Mouse (Mus musculus) forebrain, embryonic 12.5 days (tissue): Measurements from ENCODE around the gene Lipt2. TPM values are rescaled to one million over a fixed set of nuclear protein-coding genes. Genes with fewer than 3 reads are reported as not detected.

Experiments
- ATAC-seq: fragments of 200-750 bp; cut with Nextera tagmentation; 2 replicates; pipeline ENCODE4 v1.8.0; 2017; ENCODE audit warnings: moderate TSS enrichment; ENCODE audit not compliant: low FRiP score
- H3K27ac ChIP-seq: fragments of 300-500 bp; sonication (generic); 2 replicates; pipeline ENCODE4 v1.5.1; 2016; ENCODE audit warnings: mild to moderate bottlenecking
- H3K27me3 ChIP-seq: fragments of 300-500 bp; sonication (generic); 2 replicates; pipeline ENCODE4 v1.6.1; 2016; ENCODE audit warnings: mild to moderate bottlenecking
- H3K36me3 ChIP-seq: fragments of 300-500 bp; sonication (generic); replicated peaks from 2 replicates; pipeline ENCODE4 v1.6.1; 2016; ENCODE audit warnings: mild to moderate bottlenecking
- H3K4me1 ChIP-seq: fragments of 300-500 bp; sonication (generic); 2 replicates; pipeline ENCODE4 v1.6.1; 2016
- H3K4me2 ChIP-seq: fragments of 300-500 bp; sonication (generic); 2 replicates; pipeline ENCODE4 v1.6.1; 2016; ENCODE audit warnings: mild to moderate bottlenecking, moderate library complexity
- H3K4me3 ChIP-seq: fragments of 300-500 bp; sonication (generic); replicated peaks from 2 replicates; pipeline ENCODE4 v1.5.1; 2016; ENCODE audit warnings: mild to moderate bottlenecking
- H3K9ac ChIP-seq: fragments of 300-500 bp; sonication (generic); 2 replicates; pipeline ENCODE4 v1.6.1; 2016; ENCODE audit warnings: mild to moderate bottlenecking
- H3K9me3 ChIP-seq: fragments of 300-500 bp; sonication (generic); 2 replicates; pipeline ENCODE4 v1.6.1; 2016
- WGBS: fragments of 180-500 bp; shearing (Covaris S2); methylation state at CpG from one replicate; pipeline ENCODE4 v1.1.7; 2016; 5-methylcytosine and 5-hydroxymethylcytosine counted together
- polyA plus RNA-seq: library from polyadenylated mRNA; unstranded; fragments of >200 nt; fragmentation: Nextera tagmentation; extraction: Ambion mirVana; gene quantifications from 2 replicates; pipeline ENCODE4 v1.2.1, GENCODE M21; 2016

Gene Lipt2
- polyA plus RNA-seq, 1 experiment from 2014 or later = 14.9 TPM

DNA sequence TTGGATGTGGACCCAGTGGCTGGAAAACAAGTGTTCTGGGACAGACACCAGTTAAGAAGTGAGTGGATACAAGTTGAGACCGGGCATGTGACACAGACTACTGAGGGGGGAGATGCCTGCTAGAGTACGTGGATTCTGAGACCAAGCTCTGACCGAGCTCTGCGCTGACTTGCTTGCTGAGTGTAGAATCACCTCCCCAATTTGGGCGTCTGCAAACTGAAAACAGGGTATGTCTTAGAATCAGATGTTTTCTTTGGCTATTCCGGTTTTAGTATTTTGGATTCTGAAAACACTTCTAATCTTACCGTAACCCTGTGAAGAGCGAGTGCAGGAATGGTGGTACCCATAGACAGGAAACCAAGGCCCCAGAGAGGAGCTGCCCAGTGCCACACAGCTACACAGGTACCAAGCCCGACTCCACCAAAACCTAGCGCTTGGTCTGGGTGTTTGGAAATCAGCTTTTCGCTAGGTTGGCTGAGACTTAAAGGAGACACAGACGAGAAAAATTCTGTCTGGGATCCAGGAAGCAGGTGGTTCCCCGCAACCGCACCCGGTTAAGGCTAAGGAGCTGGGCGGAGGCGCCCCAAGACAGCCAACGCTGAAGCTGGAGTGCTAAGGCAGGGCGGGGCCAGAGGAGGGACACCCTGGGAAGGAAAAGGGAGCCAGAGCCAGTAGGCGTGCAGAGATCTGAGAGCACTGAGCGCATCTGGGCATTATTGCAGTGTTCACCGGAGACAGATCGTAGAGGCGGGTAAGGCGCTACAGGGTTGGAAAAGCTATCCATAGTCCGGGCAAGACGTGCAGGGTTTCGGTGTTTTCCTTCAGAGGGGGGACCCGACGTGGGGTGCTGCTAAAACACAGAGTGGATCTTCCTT lies 19.2 kb downstream of the Lipt2 start:
- H3K27ac ChIP-seq = no peak overlapping the region
- 0 out of 2 replicates have a peak, but pooled peaks have one; percentile 30 for ATAC-seq
- H3K4me3 ChIP-seq = peak overlapping the region; percentile 33
- peaks cover 59% of the 10 kb centered on the region for H3K27me3 ChIP-seq
- H3K9me3 ChIP-seq = no peaks in the 10 kb centered on the region
- WGBS = 11% methylated on average over 30 of the region's 30 CpGs
- H3K9ac ChIP-seq = peak overlapping the region; percentile 21; the same call in 1 of the 2 replicates
- peaks cover 11% of the 10 kb centered on the region; the same call in 1 of the 2 replicates for H3K4me1 ChIP-seq
- H3K36me3 ChIP-seq = no peaks in the 10 kb centered on the region
- H3K4me2 ChIP-seq = peak overlapping the region; percentile 59

DNA sequence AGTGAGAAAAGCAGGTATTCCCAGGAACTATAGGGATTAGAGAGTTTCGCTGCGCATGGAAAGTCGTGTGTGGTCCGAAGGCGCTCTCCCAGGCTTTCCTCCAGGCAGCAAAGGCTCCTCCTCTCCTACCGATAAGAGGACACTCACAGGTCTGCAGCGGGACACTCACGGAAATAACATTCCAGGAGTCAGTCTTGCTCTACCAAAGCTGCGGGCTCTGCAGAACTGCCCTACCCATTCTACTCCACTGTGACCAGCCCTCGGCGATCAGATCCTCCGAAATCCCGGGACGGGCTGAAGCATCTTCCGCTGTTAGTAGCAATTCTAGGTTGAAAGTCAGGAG lies 19.8 kb downstream of the Lipt2 start:
- peaks cover 59% of the 10 kb centered on the region for H3K27me3 ChIP-seq
- ATAC-seq = no peak
- no peaks in the 10 kb centered on the region for H3K36me3 ChIP-seq
- H3K4me3 ChIP-seq = peak overlapping the region; percentile 33
- H3K4me1 ChIP-seq = peaks cover 11% of the 10 kb centered on the region; the same call in 1 of the 2 replicates
- peak overlapping the region; percentile 21; the same call in 1 of the 2 replicates for H3K9ac ChIP-seq
- no peak overlapping the region for H3K27ac ChIP-seq
- 2% methylated on average over 15 of the region's 15 CpGs for WGBS
- H3K9me3 ChIP-seq = no peaks in the 10 kb centered on the region
- H3K4me2 ChIP-seq = peak overlapping the region; percentile 59

DNA sequence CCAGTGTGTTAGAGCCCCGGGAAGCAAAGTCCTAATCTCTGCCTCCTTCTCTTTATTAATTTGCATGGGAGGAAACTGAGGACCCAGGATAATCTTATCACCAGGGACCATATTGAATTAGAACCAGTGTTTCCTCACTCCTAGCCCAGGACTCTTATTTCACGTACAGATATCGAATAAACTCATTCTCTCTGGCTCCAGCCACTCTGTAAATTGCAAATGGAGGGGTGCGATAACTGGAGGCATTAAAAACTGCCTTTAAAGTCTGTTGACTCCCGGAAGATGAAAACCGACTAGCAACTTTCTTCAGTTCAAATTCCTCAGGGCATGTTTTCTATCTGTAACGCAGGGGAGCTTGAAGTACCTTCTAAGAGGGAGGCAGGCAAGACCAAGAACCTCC lies 20.3 kb downstream of the Lipt2 start:
- Histone ChIP-seq H3K9me3 (no peaks in the 10 kb centered on the region), H3K27me3 (peaks cover 59% of the 10 kb centered on the region), H3K36me3 (no peaks in the 10 kb centered on the region), H3K27ac (no peak overlapping the region), H3K4me1 (peaks cover 11% of the 10 kb centered on the region; the same call in 1 of the 2 replicates), H3K4me2 (no peak overlapping the region), H3K4me3 (peak overlapping the region; percentile 33; the same call in 1 of the 2 replicates), H3K9ac (no peak overlapping the region)
- 64% methylated on average over 7 of the region's 7 CpGs for WGBS
- no peak for ATAC-seq

DNA sequence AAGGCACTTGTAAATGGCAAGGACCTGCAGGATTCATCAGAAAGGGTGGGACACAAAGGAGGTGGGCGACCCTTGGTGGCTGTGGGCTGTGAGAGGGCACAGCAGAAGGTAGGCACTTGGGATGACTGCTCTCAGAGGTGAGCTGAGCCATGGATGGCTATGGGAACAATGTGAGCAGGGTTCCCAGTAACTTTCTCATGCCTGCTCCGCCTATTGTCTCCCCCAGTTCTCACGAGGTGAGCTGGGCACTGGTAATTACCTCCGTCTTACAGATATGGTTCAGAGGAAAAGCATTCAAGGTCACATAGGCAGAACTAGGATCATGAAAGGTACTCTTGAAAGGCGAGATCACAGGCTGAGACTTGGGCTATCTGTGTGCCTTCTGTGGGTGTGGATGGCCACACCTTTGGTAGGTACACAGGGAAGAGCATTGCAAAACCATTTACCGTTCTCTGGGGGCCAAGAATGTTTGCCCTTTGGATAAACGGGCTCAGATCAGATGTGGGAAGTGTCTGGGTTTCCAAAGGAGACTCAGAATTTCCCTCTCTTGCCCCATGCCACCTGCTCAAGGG lies 20.8 kb downstream of the Lipt2 start:
- no peak for ATAC-seq
- Histone ChIP-seq H3K4me3 (no peak overlapping the region), H3K36me3 (no peaks in the 10 kb centered on the region), H3K9me3 (no peaks in the 10 kb centered on the region), H3K9ac (no peak overlapping the region), H3K27me3 (peaks cover 59% of the 10 kb centered on the region), H3K4me1 (peaks cover 11% of the 10 kb centered on the region; the same call in 1 of the 2 replicates), H3K27ac (no peak overlapping the region), H3K4me2 (no peak overlapping the region)
- WGBS = 78% methylated on average over 7 of the region's 7 CpGs

DNA sequence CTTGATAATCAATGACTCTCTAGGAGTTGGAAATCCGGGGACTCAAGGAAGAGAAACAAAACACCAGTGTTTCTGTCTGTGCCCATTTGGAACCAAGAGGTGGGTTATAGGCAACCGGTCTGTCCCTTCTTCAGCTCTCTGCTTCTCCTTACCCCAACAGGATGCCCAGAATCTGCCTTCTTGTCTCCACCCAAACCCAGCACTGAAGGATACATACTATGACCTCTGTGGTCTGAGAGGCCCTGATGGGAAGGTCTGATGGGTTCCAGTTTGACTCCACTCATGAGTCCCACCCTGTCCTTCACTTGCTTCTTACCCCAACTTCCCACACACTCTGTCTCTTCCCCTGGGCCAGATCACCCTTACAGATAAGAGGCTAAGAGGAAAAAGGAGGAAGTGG lies 22.1 kb downstream of the Lipt2 start:
- Histone ChIP-seq H3K4me3 (no peak overlapping the region), H3K4me2 (no peak overlapping the region), H3K36me3 (no peaks in the 10 kb centered on the region), H3K4me1 (peaks cover 11% of the 10 kb centered on the region; the same call in 1 of the 2 replicates), H3K27me3 (peaks cover 55% of the 10 kb centered on the region), H3K27ac (no peak overlapping the region), H3K9me3 (no peaks in the 10 kb centered on the region), H3K9ac (no peak overlapping the region)
- WGBS = 83% methylated on average over 2 of the region's 2 CpGs
- no peak for ATAC-seq

DNA sequence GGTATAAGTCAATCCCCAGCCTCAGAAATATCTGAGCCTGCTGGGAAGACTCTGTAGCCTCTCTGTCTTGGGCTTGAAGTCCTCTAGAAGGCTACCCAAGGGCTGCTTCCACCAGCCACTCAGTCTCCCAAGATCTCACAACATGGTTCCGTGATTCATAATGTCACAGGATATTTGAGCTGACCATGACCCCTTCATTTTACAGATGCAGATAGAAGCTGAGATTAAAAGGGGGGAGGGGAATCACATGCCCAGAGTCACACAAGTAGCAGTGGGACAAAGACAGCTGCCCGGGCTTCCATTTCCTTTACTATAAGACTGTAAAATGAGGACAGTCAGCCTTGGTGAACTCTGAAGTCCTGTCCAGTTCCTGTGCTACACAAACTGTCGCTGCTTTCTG lies 22.5 kb downstream of the Lipt2 start:
- no peak for ATAC-seq
- H3K27ac ChIP-seq = no peak overlapping the region
- H3K27me3 ChIP-seq = peaks cover 54% of the 10 kb centered on the region
- H3K4me2 ChIP-seq = no peak overlapping the region
- no peaks in the 10 kb centered on the region for H3K9me3 ChIP-seq
- no peaks in the 10 kb centered on the region for H3K36me3 ChIP-seq
- H3K4me1 ChIP-seq = peaks cover 11% of the 10 kb centered on the region; the same call in 1 of the 2 replicates
- 82% methylated on average over 3 of the region's 3 CpGs for WGBS
- no peak overlapping the region for H3K4me3 ChIP-seq
- no peak overlapping the region for H3K9ac ChIP-seq

DNA sequence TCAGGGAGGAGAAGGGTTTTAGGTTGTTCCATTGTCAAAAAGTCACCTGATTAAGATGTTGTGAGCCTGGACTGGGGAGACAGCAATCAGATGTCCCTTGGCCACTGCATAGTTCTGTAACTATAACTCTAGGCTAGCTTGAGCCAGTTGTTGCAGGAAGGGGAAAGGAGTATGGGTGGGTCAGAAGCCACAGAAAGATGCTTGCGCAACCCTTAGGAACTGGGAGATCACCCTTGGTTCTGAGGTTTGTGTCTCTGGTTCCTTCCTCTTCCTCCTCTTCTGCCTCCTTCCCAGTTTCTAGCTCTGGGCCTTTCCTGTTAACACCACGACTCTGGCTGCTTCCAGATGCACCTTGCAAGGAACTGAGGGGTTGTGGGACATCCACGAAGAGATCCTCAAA lies 23.3 kb downstream of the Lipt2 start:
- H3K9me3 ChIP-seq = no peaks in the 10 kb centered on the region
- H3K27ac ChIP-seq = no peak overlapping the region
- H3K4me2 ChIP-seq = no peak overlapping the region
- peaks cover 46% of the 10 kb centered on the region for H3K27me3 ChIP-seq
- H3K36me3 ChIP-seq = no peaks in the 10 kb centered on the region
- 80% methylated on average over 3 of the region's 3 CpGs for WGBS
- H3K9ac ChIP-seq = no peak overlapping the region
- peaks cover 11% of the 10 kb centered on the region; the same call in 1 of the 2 replicates for H3K4me1 ChIP-seq
- ATAC-seq = no peak
- H3K4me3 ChIP-seq = no peak overlapping the region

DNA sequence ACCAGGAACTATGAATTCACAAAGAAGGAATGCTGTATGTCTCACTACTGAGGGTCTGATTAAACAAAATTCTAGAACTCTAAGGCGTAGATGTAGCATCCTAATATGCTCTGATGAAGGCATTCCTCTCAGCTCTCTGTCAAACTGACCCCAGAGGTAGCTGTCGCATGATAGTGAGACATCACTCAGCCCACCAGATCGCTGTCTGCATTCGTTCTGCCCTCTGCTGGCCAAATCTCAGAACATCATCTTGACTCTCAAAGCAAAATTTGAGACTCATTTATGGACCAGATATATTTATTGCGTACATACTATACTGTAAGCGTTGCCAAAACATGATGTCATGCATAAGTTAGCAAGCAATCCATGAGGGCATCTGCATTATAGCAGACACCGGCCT lies 28.5 kb downstream of the Lipt2 start:
- no peaks in the 10 kb centered on the region for H3K9me3 ChIP-seq
- H3K9ac ChIP-seq = no peak overlapping the region
- H3K36me3 ChIP-seq = no peaks in the 10 kb centered on the region
- 0 out of 2 replicates have a peak, but pooled peaks cover 6% of the 10 kb centered on the region for H3K27me3 ChIP-seq
- WGBS = 27% methylated on average over 7 of the region's 7 CpGs
- H3K4me1 ChIP-seq = no peaks in the 10 kb centered on the region
- H3K27ac ChIP-seq = no peak overlapping the region
- H3K4me3 ChIP-seq = no peak overlapping the region
- no peak for ATAC-seq
- H3K4me2 ChIP-seq = no peak overlapping the region

DNA sequence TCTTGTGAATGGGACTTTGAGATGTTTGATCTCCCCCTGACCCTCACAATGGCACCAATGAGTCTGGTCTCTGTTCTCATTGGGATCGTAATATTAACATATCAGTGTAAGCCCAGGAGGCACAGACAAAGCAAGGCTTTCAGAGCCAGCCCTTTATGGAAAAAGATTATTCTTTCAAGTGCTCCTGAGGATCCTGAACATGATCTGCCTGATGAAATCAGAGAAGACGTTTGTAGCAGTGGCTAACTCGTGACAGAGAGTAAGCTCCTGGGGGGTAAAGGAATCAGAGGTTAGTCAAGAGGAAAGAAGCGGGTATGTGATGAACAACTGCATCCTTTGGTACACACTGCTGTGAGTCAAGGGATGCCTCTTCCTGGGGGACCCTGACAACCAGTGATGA lies 31.1 kb downstream of the Lipt2 start:
- Histone ChIP-seq H3K4me2 (no peak overlapping the region), H3K27me3 (0 out of 2 replicates have a peak, but pooled peaks cover 6% of the 10 kb centered on the region), H3K9ac (no peak overlapping the region), H3K4me1 (no peaks in the 10 kb centered on the region), H3K36me3 (no peaks in the 10 kb centered on the region), H3K4me3 (no peak overlapping the region), H3K27ac (no peak overlapping the region), H3K9me3 (no peaks in the 10 kb centered on the region)
- WGBS = 30% methylated on average over 4 of the region's 4 CpGs
- no peak for ATAC-seq

DNA sequence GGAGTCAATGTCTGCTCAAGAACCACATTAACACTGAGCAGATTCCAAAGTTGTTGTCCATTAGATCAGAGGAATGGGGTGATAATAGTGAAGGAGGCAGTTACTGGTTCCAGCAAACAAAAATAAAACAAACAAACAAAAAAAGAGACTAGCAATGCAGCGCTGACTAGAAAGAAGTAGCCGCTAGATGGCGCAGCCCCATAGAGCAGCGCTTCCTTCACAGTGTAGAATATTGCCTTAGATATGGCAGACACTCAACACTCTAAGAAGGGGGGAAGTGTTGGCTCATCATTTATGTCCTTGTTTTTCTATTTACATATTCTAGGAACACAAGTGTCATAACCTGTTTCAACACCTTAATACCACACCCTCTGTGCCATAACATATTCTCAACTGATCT lies 31.7 kb downstream of the Lipt2 start:
- H3K36me3 ChIP-seq = no peaks in the 10 kb centered on the region
- H3K27me3 ChIP-seq = 0 out of 2 replicates have a peak, but pooled peaks cover 6% of the 10 kb centered on the region
- 0 out of 2 replicates have a peak, but pooled peaks have one; percentile 53 for ATAC-seq
- H3K4me2 ChIP-seq = no peak overlapping the region
- H3K4me3 ChIP-seq = no peak overlapping the region
- H3K9me3 ChIP-seq = no peaks in the 10 kb centered on the region
- no peaks in the 10 kb centered on the region for H3K4me1 ChIP-seq
- 6% methylated on average over 4 of the region's 4 CpGs for WGBS
- no peak overlapping the region for H3K27ac ChIP-seq
- no peak overlapping the region for H3K9ac ChIP-seq

DNA sequence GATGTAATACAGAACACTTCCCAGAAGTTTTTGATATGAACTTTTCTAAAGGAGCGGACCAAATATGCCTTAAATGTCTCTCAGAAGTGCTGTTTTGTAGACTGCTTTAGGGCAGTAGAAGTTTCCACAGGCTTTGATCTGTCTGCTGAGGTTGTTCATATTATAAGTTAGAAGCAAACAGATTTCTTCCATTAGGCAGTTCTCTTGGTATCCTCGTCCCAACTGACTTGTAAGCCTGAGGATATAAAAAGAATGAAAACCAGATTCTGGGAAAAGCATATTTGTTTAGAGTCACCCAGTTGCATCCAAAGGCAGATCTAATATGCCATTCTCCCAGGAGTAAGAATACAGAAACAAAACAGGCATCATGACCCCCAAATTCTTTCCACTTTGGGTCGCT lies 42.1 kb downstream of the Lipt2 start:
- 89% methylated on average over 3 of the region's 3 CpGs for WGBS
- H3K4me1 ChIP-seq = no peaks in the 10 kb centered on the region
- no peak overlapping the region for H3K27ac ChIP-seq
- no peaks in the 10 kb centered on the region for H3K36me3 ChIP-seq
- no peak overlapping the region for H3K4me2 ChIP-seq
- H3K9me3 ChIP-seq = no peaks in the 10 kb centered on the region
- no peak overlapping the region for H3K4me3 ChIP-seq
- H3K9ac ChIP-seq = no peak overlapping the region
- ATAC-seq = no peak
- H3K27me3 ChIP-seq = peaks cover 15% of the 10 kb centered on the region

DNA sequence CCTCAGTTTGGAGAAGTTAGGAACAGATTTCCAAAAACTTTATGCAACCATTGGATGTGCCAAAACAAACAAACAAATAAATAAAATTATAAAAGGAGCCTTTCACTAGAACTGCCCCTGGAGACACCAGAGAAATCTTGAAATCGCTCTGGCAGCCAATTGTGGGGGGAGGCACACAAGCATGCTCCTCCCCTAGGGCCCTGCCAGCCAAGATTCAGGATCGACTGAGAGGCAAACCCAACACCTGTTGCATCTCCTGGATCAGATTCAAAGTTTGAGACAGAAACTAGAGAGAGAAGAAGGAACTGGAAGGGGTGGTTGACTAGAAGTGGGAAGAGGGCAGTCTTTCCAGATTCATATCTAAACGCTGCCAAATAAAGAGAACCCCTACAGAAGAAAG lies 44.5 kb downstream of the Lipt2 start:
- no peak overlapping the region for H3K27ac ChIP-seq
- H3K36me3 ChIP-seq = no peaks in the 10 kb centered on the region
- no peaks in the 10 kb centered on the region for H3K9me3 ChIP-seq
- 0 out of 2 replicates have a peak, but pooled peaks cover 8% of the 10 kb centered on the region for H3K27me3 ChIP-seq
- no peaks in the 10 kb centered on the region for H3K4me1 ChIP-seq
- H3K4me3 ChIP-seq = no peak overlapping the region
- no peak for ATAC-seq
- H3K4me2 ChIP-seq = no peak overlapping the region
- no peak overlapping the region for H3K9ac ChIP-seq
- 77% methylated on average over 3 of the region's 3 CpGs for WGBS
